Mouse (Mus musculus): ENCODE data around the gene Hsd17b2.

DNA sequence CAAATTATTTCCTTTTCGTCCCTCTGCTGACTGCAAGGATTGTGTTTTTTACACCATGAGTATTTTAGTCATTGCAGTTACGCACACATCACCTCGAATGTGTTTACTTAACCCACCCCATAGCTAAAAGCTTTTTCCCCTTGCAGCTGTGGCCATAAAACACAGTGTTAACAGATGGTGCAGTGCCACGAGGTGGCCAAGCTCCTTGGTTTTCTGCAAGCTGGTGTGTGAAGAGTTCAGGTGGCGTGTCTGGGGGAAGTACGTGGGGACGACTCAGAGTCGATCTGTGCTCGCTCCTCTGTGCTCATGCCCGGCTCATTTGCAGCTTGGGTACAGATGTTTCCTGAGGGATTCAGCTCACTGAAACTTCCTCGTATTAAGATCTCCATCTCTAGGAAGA is 17.2 kb upstream of the Hsd17b2 start:
- no peak for TF ChIP-seq POLR2A (IDR thresholded peaks at IDR 0.05; ENCODE audit: borderline replicate concordance, low read depth, low read length)
- TF ChIP-seq CTCF (IDR thresholded peaks at IDR 0.05; ENCODE audit: low read depth, low read length), result no peak
